Mouse (Mus musculus): ENCODE data around the gene Arhgap6.
A peak's percentile ranks its signal among the peaks of the same experiment; 100 is the strongest.

Gene Arhgap6

GRCm38 (mm10) chrX:168980370-168980769, 185.5 kb downstream of the Arhgap6 start:
- no peak for DNase-seq (ENCODE audit: low spot score in 2 of 2)

- DNase-seq (ENCODE audit: low spot score in 2 of 2), result no peak
These were observed 212.2 kb downstream of the Arhgap6 start for GRCm38 (mm10) chrX:169007066-169007465.

DNA sequence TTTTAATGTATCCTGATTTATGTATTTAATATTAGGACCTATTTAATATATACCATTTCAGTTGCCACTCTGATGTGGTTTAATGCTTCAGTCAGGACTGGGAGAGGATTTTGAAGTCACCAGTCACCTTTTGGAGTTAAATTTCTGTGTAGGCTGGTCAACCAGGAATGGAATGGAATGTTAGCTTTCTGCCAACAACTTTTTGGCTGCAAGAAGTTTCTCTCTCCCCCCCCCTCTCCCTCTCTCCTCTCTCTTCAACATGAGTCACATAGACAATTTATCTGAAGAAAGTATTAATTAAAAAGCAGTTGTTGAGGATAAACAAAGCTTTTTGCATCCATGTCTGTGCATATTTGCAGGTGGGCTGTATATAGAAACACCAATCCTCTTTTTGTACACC, 217.8 kb downstream of the Arhgap6 start:
- no peak for DNase-seq (ENCODE audit: low spot score in 2 of 2)

GRCm38 (mm10) chrX:169034390-169034789, 239.5 kb downstream of the Arhgap6 start:
- DNase-seq (ENCODE audit: low spot score in 2 of 2), result peak; percentile 11 to 25

GRCm38 (mm10) chrX:169036403-169037296, 241.8 kb downstream of the Arhgap6 start:
- peak; percentile 59 to 67 for DNase-seq (ENCODE audit: low spot score in 2 of 2)

- no peak for DNase-seq (ENCODE audit: low spot score in 2 of 2)
These were observed 242.5 kb downstream of the Arhgap6 start for GRCm38 (mm10) chrX:169037401-169037800.

DNA sequence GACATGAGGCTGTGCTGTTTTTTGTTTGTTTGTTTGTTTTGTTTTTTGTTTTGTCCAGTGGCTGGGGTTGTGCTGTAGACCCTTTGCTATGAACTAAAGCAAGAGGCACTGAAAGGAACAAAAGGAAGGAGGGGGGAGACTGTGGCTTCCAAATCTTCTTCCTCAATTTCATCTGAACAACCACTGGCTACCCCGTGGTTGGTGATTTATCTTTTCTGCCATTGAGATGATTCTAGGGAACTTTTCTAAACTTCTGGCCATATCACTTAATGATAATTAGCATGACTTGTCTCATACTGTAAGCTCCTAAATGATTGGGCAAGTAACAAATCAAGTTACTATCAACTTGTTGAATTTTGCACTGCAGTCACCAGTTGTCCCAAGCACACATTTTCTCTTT, 249.0 kb downstream of the Arhgap6 start:
- DNase-seq (ENCODE audit: low spot score in 2 of 2), result no peak

DNA sequence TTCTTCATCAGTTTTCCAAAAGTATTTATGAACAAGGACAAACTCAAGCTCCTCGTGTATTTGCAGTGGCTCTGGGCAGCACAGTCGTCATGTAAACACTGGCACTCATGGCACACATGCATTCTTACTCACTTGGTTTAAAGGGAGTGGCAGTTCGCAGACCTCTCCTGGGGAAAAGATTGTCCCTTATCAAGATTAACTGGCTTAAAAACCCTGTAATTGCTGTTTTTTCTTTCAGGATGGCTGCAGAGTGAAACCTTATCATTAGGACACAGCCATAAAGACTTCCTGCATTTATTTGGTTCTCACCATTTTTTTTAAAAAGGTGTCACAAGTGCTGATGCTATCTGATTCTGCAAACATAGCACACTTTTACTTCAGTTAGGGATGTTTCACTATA, 252.7 kb downstream of the Arhgap6 start:
- no peak for DNase-seq (ENCODE audit: low spot score in 2 of 2)

GRCm38 (mm10) chrX:169049550-169049949, 254.7 kb downstream of the Arhgap6 start:
- DNase-seq (ENCODE audit: low spot score in 2 of 2), result no peak

DNA sequence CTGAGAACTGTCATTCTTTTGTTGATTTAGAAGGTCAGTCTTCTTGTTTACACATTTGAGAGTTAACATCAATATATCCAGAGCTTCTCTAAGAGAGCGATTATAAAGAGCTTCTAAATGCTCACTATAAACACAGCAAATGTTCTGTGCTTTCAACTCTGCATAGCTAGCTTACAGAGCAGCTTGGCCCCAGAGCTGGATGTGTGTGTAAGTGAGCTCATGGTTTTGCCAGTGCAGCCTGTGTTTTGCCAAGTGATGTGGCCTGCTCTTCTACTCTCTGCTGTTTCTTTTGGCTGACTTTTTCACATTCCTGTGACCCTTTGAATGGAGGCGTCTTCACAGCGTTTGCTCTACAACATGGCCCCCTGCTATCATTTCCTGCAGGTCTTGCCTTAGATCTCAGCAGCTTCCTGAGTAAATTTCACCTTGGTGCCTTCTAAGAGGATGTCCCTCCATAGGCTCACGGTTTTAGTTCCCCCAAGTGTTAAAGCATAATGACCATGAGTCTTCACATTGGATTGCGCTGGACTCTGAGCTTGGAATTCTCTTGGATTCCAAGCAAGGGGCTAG, 259.1 kb downstream of the Arhgap6 start:
- DNase-seq (ENCODE audit: low spot score in 2 of 2), result no peak

- DNase-seq (ENCODE audit: low spot score in 2 of 2), result no peak
These were observed 267.7 kb downstream of the Arhgap6 start for GRCm38 (mm10) chrX:169062555-169062954.

GRCm38 (mm10) chrX:169065298-169065697, 270.4 kb downstream of the Arhgap6 start:
- no peak for DNase-seq (ENCODE audit: low spot score in 2 of 2)

DNA sequence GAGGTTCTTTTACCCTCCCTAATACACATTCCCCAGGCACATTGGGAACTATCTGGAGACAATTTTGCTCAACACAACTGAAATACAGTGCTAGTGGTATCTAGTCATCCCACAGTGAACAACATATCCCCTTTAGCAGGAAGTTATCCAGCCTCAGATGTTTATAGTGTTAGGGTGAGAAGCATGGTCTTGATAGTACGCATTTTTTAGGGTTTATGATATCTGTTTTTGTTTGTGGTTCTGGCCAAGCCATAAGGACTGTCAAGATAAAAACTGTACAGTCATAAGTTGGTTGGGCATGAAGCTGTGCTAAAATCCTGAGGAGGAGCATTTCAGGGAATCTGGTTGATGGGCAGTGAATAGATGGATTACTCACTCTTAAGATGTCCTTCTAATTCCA, 271.0 kb downstream of the Arhgap6 start:
- no peak for DNase-seq (ENCODE audit: low spot score in 2 of 2)

- no peak for DNase-seq (ENCODE audit: low spot score in 2 of 2)
These were observed 280.1 kb downstream of the Arhgap6 start for GRCm38 (mm10) chrX:169075020-169075419.

- DNase-seq (ENCODE audit: low spot score in 2 of 2), result no peak
These were observed 286.7 kb downstream of the Arhgap6 start for GRCm38 (mm10) chrX:169081609-169082008.

GRCm38 (mm10) chrX:169085871-169086270, 291.0 kb downstream of the Arhgap6 start:
- peak; percentile 23 to 41 for DNase-seq (ENCODE audit: low spot score in 2 of 2)

DNA sequence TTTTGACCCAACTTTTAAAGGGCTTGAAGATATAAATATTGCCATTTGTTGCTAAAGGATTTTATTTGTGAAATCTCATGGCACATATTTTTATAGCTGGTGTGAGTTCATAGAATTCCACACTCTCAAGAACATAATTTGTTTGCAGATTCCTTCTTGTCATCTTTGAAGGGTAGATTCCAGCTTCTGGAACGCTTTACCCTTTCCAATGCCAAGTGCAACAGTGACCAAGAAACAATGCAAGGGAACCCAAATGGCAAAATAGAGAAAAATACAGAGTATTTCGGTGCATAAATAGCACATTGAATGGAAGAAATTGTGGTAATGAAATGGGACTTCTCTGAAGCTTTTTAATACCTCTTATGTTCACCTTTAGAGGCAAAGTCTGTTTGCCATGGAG, 294.3 kb downstream of the Arhgap6 start:
- DNase-seq (ENCODE audit: low spot score in 2 of 2), result no peak

- DNase-seq (ENCODE audit: low spot score in 2 of 2), result no peak
These were observed 299.7 kb downstream of the Arhgap6 start for GRCm38 (mm10) chrX:169094601-169095000.

GRCm38 (mm10) chrX:169095584-169095983, 300.7 kb downstream of the Arhgap6 start:
- no peak for DNase-seq (ENCODE audit: low spot score in 2 of 2)

- no peak for DNase-seq (ENCODE audit: low spot score in 2 of 2)
These were observed 307.8 kb downstream of the Arhgap6 start for GRCm38 (mm10) chrX:169102665-169103064.

DNA sequence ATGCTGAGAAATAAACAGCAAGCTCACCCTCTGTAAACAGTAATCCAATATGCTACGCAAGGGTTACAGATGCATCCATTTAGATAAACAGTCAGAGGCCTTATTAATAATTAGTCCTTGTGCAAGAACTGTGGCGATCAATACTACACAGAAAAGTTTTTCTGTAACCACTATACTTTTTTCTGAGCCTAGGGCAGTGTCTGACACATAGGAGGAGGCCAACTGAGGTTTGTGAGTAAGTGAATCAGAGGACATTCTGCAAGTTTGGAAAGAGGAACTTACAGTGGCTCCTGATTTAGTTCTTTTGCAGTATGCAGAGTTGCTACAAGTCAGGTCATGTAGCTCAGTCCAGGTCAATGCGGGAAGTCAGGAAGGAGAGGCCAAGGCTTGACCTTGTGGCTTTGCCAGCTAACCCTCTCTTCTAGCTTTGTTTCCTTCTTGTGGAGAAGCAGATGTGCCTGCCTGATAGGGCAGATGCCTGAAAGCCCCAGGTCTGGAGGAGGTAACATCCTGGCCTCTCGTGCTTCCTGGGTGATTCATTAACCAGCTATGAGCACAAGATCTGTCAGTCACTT, 311.2 kb downstream of the Arhgap6 start:
- DNase-seq (ENCODE audit: low spot score in 2 of 2), result peak in 1 of 2 experiments; percentile 22

DNA sequence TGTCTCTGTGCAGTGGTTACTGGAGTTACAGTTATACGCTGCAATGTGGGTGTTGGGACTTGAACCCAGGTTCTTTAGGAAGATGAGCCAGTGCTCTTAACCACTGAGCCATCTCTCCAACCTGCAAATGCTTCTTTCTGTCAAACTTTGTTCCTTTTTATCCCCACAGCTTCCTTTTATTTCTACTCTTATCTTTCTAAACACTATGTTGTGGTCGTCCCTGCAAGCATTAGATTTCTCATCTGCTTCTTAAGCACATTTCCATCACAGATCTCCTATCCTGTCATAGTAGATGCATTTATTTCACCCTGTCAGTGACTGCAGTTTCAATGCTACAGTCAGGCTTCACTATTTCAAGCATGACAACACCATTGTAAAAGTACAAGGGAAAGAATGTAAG, 312.5 kb downstream of the Arhgap6 start:
- DNase-seq (ENCODE audit: low spot score in 2 of 2), result no peak

DNA sequence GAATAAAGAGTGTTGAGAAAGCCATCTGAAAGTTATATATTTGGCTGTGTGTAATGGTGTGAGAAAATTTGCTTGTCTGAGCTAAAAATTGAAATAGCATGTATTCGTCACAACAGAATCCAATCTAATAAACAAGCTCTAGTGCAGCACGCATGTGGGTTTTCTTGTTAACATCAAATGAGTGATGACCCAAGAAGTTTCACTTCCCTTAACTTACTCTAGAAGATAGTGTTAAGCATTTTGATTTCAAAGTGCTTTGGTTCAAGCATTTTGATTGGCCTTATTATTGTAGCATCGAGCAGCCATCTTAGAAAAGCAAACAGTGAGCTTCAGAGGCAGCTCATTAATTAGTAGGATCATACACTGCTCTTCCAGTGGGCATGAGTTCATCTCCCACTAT, 315.1 kb downstream of the Arhgap6 start:
- DNase-seq (ENCODE audit: low spot score in 2 of 2), result peak in 1 of 2 experiments; percentile 12

Data from spleen, postnatal 36 days (tissue).